Mouse (Mus musculus) cerebellum, adult (tissue): Measurements from ENCODE around the gene Sspo.

Experiments
- ATAC-seq: cut with Nextera tagmentation; 2 replicates; pipeline ENCODE4 v1.9.2; 2017; ENCODE audit warnings: mild to moderate bottlenecking, moderate library complexity, mixed read lengths; ENCODE audit not compliant: insufficient number of reproducible peaks, low FRiP score, low TSS enrichment

Gene Sspo

GRCm38 (mm10) chr6:48435111-48435510 lies 12.9 kb upstream of the Sspo start:
- ATAC-seq = no peak

- no peak for ATAC-seq
Observed at GRCm38 (mm10) chr6:48435706-48436349, 12.2 kb upstream of the Sspo start.

GRCm38 (mm10) chr6:48437679-48438376 lies 10.2 kb upstream of the Sspo start:
- no peak for ATAC-seq

- no peak for ATAC-seq
Observed at GRCm38 (mm10) chr6:48438475-48439125, 9.4 kb upstream of the Sspo start.

GRCm38 (mm10) chr6:48439654-48440053 lies 8.4 kb upstream of the Sspo start:
- ATAC-seq = no peak

- no peak for ATAC-seq
Observed at GRCm38 (mm10) chr6:48440306-48441014, 7.6 kb upstream of the Sspo start.

- ATAC-seq = peak; percentile 42
Observed at GRCm38 (mm10) chr6:48443592-48444309, 4.3 kb upstream of the Sspo start.

GRCm38 (mm10) chr6:48444310-48445180 lies 3.5 kb upstream of the Sspo start:
- ATAC-seq = peak; percentile 24

GRCm38 (mm10) chr6:48445181-48446101 lies 2.6 kb upstream of the Sspo start, which contains the start of gene Zfp467:
Gene Zfp467, minus strand, starts transcription at chr6:48445825.
- peak; percentile 34; the same call in 1 of the 2 replicates for ATAC-seq

GRCm38 (mm10) chr6:48446256-48446655 lies 1.8 kb upstream of the Sspo start:
- no peak for ATAC-seq

GRCm38 (mm10) chr6:48446896-48447295 lies 1.1 kb upstream of the Sspo start:
- no peak for ATAC-seq

GRCm38 (mm10) chr6:48448527-48448926 lies 498 bp downstream of the Sspo start:
- no peak for ATAC-seq

GRCm38 (mm10) chr6:48452151-48452550 lies 4.1 kb downstream of the Sspo start:
- no peak for ATAC-seq

GRCm38 (mm10) chr6:48452771-48453170 lies 4.7 kb downstream of the Sspo start:
- ATAC-seq = no peak

- ATAC-seq = no peak
Observed at GRCm38 (mm10) chr6:48464966-48465679, 17.1 kb downstream of the Sspo start.

- ATAC-seq = 0 out of 2 replicates have a peak, but pooled peaks have one; percentile 23
Observed at GRCm38 (mm10) chr6:48466715-48467114, 18.7 kb downstream of the Sspo start.

GRCm38 (mm10) chr6:48467490-48467889 lies 19.5 kb downstream of the Sspo start:
- peak; percentile 59; the same call in 1 of the 2 replicates for ATAC-seq
